In the genomic region with DNA sequence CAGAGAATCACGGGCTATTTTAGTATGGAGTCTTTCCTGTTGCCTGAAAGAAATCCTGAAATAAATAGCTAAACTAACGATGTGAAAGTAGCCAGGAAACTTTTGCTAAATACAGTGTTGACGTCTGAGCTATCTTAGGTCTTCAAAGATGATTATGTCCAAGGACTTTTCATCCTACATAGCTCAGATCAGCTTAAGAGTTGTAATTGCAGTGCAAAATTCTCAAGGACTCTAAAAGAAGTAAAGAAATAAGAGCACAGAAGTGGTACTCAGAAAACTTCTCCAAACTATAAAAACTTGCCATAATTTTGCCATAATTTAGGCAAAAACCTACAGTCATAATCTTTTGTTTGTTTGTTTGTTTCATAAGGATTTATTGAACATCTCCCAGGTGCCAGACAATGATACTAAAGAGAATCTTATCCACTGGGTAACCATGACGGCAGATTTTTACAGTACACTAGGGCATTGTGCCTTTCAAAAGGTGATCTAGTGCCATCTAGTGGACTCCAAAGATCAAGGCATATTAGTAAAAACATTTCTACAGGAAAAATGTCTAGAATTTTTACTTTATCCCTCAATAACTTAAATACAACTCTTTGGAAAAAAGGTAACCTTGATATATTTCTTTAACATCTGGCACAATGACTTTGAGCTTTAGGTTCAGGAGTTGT, we compare ENCODE assay signal across 10 mouse cellular contexts. TPM values are rescaled to one million over a fixed set of nuclear protein-coding genes. Genes with fewer than 3 reads are reported as not detected.
DNase-seq lines count a peak whose midpoint lies in the region; ATAC-seq and TF ChIP-seq lines count a peak whose summit lies in the region.
"Had no signal": no experiment of that assay in that cellular context is flagged by ENCODE, and none has a peak within 500 bp of the region (broad histone marks: within the 10 kb centered on the region; RNA-seq: fewer than 3 reads in every experiment).

No protein-coding gene starts in this region.

- H3K4me1 ChIP-seq in midbrain, embryonic 14.5 days (ENCODE audit: control insufficient read depth, insufficient read depth, low read length) = no peaks in the 10 kb centered on the region
- H3K4me1 ChIP-seq: limb, embryonic 15.5 days had no signal

- ATAC-seq in Patski = no peak
- ATAC-seq in midbrain, embryonic 14.5 days (ENCODE audit: low FRiP score, low TSS enrichment) = peak; percentile 69; the same call in 1 of the 2 replicates

- H3K9ac ChIP-seq in midbrain, embryonic 14.5 days (replicated peaks; ENCODE audit: low read length) = no peak overlapping the region
- H3K9ac ChIP-seq: limb, embryonic 15.5 days had no signal

- H3K27me3 ChIP-seq in Patski = no peaks in the 10 kb centered on the region
- H3K27me3 ChIP-seq in midbrain, embryonic 14.5 days (ENCODE audit: control insufficient read depth, insufficient read depth, low read length) = no peaks in the 10 kb centered on the region
- H3K27me3 ChIP-seq: limb, embryonic 15.5 days had no signal

- WGBS in midbrain, embryonic 14.5 days = 58% methylated on average over 4 of the region's 4 CpGs

- no peak overlapping the region for H3K4me3 ChIP-seq in midbrain, embryonic 14.5 days (replicated peaks; ENCODE audit: low read depth, low read length)
- H3K4me3 ChIP-seq: erythroblast, embryonic 14.5 days; limb, embryonic 15.5 days had no signal

- in situ Hi-C loops in Patski (cut with MboI; ENCODE audit: low pct_unique_long_range_greater_than_20kb) = loop anchor here (10.0 to 25.0 kb wide), 2 partner anchors 320 to 732 kb away; no protein-coding TSS in a partner anchor

- DNase-seq in layer of hippocampus, adult 9-10 months (ENCODE audit: low spot score) = peak; percentile 1
- DNase-seq in layer of hippocampus, adult 11-12 months (ENCODE audit: low spot score) = no peak
- DNase-seq in Patski (ENCODE audit: low read depth, low spot score) = no peak
- DNase-seq in embryo, embryonic 11.5 days (ENCODE audit: low read depth, low spot score) = peak; percentile 38
- DNase-seq in midbrain, embryonic 14.5 days = peak; percentile 85
- DNase-seq in layer of hippocampus, postnatal 10 days (ENCODE audit: low spot score in 2 of 2) = no peak
- no peak for DNase-seq in adrenal gland, adult 18-20 months (ENCODE audit: low spot score in 2 of 2)
- DNase-seq in right cerebral cortex, postnatal 25 days = no peak

- H3K4me2 ChIP-seq in midbrain, embryonic 14.5 days (ENCODE audit: low read length) = no peak overlapping the region
- H3K4me2 ChIP-seq: limb, embryonic 15.5 days had no signal

- no peaks in the 10 kb centered on the region for H3K36me3 ChIP-seq in midbrain, embryonic 14.5 days (ENCODE audit: control insufficient read depth, insufficient read depth, low read length)
- H3K36me3 ChIP-seq: limb, embryonic 15.5 days had no signal

- POLR2A ChIA-PET in Patski (lab: Charles Lee) = no interaction called here

- no peak overlapping the region for H3K27ac ChIP-seq in midbrain, embryonic 14.5 days (replicated peaks; ENCODE audit: low read depth, low read length)
- H3K27ac ChIP-seq: limb, embryonic 15.5 days had no signal

- peak; percentile 44 for TF ChIP-seq CTCF in Patski (IDR thresholded peaks at IDR 0.05)

- CTCF ChIA-PET in Patski (lab: Charles Lee) = interaction anchor here (1.5 kb wide), 1 partner anchor 27 kb away, joined by 5 read pairs; no protein-coding TSS in a partner anchor

- H3K9me3 ChIP-seq in midbrain, embryonic 14.5 days (ENCODE audit: control insufficient read depth, low read length) = no peaks in the 10 kb centered on the region
- H3K9me3 ChIP-seq: limb, embryonic 15.5 days had no signal

RNA-seq across cellular contexts. Expression of a gene that starts 41.3 kb away (rescaled TPM):
- 1.8 TPM for polyA plus RNA-seq in Patski (2021)
- 2.3 and 3.1 TPM in 2 replicates for polyA plus RNA-seq in midbrain, embryonic 14.5 days (2014; fragmentation: Nextera tagmentation; extraction: Ambion mirVana)
- 1 to 10 TPM; 3.4 to 5.2 TPM for total RNA-seq in layer of hippocampus, postnatal 10 days (2021)
- under 1 TPM; 0.10 to 0.27 TPM for total RNA-seq in adrenal gland, adult 18-20 months (2021)
- polyA plus RNA-seq: erythroblast, embryonic 14.5 days had no signal

Comparison
In these comparisons a context has a peak if more than half of its experiments do, and no peak if none do; other contexts are left out.
1. DNase-seq: peak in layer of hippocampus, adult 9-10 months (single experiment), embryo, embryonic 11.5 days (single experiment) and midbrain, embryonic 14.5 days (single experiment); none in layer of hippocampus, adult 11-12 months (single experiment), Patski (single experiment), layer of hippocampus, postnatal 10 days (0 of 2), adrenal gland, adult 18-20 months (0 of 2) and right cerebral cortex, postnatal 25 days (single experiment).